Comparison of ENCODE assay signal across 8 mouse cellular contexts in the genomic region with DNA sequence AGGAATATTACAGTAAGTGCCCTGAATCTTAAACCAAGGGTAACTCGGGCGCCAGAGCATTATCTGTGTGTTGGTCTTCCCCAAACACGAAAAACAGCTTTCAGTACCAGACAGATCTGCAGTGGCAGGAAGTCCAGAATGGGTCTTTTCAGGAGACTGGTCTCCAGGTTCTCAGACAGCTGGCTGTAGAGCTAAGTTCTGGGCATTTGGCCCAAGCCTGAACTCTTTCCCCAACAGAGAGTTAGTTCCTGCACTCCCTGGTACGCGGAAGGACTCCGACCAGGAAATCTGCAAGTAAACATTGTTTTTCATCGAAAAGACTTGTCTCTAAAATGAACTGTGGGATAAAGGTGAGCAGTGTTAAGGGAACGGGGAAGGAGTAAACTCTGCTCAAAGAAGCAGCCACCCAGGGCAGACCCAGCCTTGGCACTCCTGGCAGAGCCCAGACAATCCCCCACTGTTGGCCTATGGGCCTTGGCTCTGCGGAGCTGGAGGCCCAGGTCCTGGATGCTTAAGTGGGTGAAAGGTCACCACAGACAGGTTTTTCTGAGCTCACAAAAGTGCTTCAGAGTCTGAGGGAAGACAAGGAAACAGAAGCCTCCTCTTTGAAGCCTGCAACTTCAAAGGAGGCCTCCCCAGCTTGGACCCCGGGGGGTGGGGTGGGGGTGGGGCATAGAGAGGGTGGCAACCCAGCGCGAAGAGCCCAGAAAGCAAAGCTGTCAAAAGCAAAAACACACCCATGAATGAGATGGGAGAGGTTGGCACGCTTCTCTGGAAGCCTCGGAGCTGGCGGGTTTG. TPM values are rescaled to one million over a fixed set of nuclear protein-coding genes. Genes with fewer than 3 reads are reported as not detected.
DNase-seq lines count a peak whose midpoint lies in the region; ATAC-seq and TF ChIP-seq lines count a peak whose summit lies in the region.

No protein-coding gene starts in this region.

- H3K4me1 ChIP-seq in embryonic fibroblast, embryonic 13.5 days (ENCODE audit: control insufficient read depth, insufficient read depth, low read length), result peaks cover 10% of the 10 kb centered on the region
- peaks cover 11% of the 10 kb centered on the region for H3K4me1 ChIP-seq in lung, adult 2 months (ENCODE audit: control insufficient read depth, insufficient read depth, low read length)

- no peak overlapping the region for H3K4me3 ChIP-seq in embryonic fibroblast, embryonic 13.5 days (ENCODE audit: insufficient read depth, low read length)
- no peak overlapping the region for H3K4me3 ChIP-seq in lung, adult 2 months (replicated peaks; ENCODE audit: extremely low read depth, low read depth, low read length)

- WGBS in lung, adult 2 months, result 9% methylated on average over 15 of the region's 15 CpGs

- H3K27ac ChIP-seq in embryonic fibroblast, embryonic 13.5 days (ENCODE audit: insufficient read depth, low read length), result peak overlapping the region; percentile 3; the same call in 1 of the 2 replicates

- peak; percentile 18 for TF ChIP-seq POLR2A in embryonic fibroblast, embryonic 13.5 days (IDR thresholded peaks at IDR 0.05; ENCODE audit: low read depth, low read length)
- no peak for TF ChIP-seq POLR2A in lung, adult 2 months (IDR thresholded peaks at IDR 0.05; ENCODE audit: borderline replicate concordance, extremely low read depth, low read depth, low read length)

- TF ChIP-seq CTCF in embryonic fibroblast, embryonic 13.5 days (IDR thresholded peaks at IDR 0.05; ENCODE audit: borderline replicate concordance, insufficient read depth, low read length), result no peak
- TF ChIP-seq CTCF in lung, adult 2 months (IDR thresholded peaks at IDR 0.05; ENCODE audit: insufficient read depth, low read length), result no peak

- ATAC-seq in inflammation-experienced regulatory T-cells, adult 6 months, result no peak

- intact Hi-C loops in heart, postnatal 10 days (cut with DNase I), result loop anchor here (1.0 kb wide), 1 partner anchor 52 kb away; no protein-coding TSS in a partner anchor

- DNase-seq in CD4-positive helper T cell, adult 2 months (ENCODE audit: low read depth, low spot score), result peak; percentile 57
- DNase-seq in adrenal gland, adult (ENCODE audit: inconsistent age in 2 of 2, low spot score in 1 of 2), result peak; percentile 68 to 91
- peak; percentile 76 to 77 for DNase-seq in heart, postnatal 10 days
- DNase-seq in kidney, postnatal 25 days, result peak; percentile 61 to 86
- peak; percentile 55 for DNase-seq in lung, adult 2 months
- DNase-seq in right cerebral cortex, postnatal 10 days (ENCODE audit: low spot score in 2 of 2), result peak; percentile 76 to 86

RNA-seq across cellular contexts. Expression of gene Rhob, which starts 3.7 kb away (rescaled TPM):
- polyA plus RNA-seq in embryonic fibroblast, embryonic 13.5 days (2011; ENCODE audit: insufficient read length, low read depth, missing spikeins), result 89.8 and 121 TPM in 2 replicates
- 100 to 1,000 TPM; 167 to 177 TPM for total RNA-seq in heart, postnatal 10 days (2021)
- 324 and 526 TPM in 2 replicates for polyA plus RNA-seq in lung, adult 2 months (2012; rRNA removed)
- polyA plus RNA-seq in inflammation-experienced regulatory T-cells, adult 6 months (2017; shearing (Covaris generic)), result 1 to 10 TPM in 2 of 3 experiments, under 1 TPM in 1; 0.15 to 2.8 (median 1.7) TPM

Comparison
In these comparisons a context has a peak if more than half of its experiments do, and no peak if none do; other contexts are left out.
1. RNA of gene Rhob, which starts 3.7 kb away (polyA plus RNA-seq): 324 to 526 TPM in lung, adult 2 months and 89.8 to 121 TPM in embryonic fibroblast, embryonic 13.5 days; 0.15 to 2.8 TPM in inflammation-experienced regulatory T-cells, adult 6 months; every median in the first group is over 10 times any median in the second.
2. Peak in every context shown above with its lines, with median percentiles within 50 percentile points of each other: DNase-seq.